Mouse (Mus musculus) cerebellum, postnatal 10 days (tissue): ENCODE measurements around the gene Mta1.

Experiments
- DNase-seq, 2 experiments: peaks; one replicate each; pipeline ENCODE4 v3.0.0; 2021; ENCODE audit warnings: mixed read lengths in 2 of 2

Gene Mta1

GRCm38 (mm10) chr12:113097749-113098281 is at the start of gene Mta1:
Gene Mta1 (plus strand): TSS chr12:113098278.
- peak; percentile 71 to 81 for DNase-seq

- DNase-seq = no peak
Measured at GRCm38 (mm10) chr12:113049836-113050235, 48.2 kb upstream of the Mta1 start.

- DNase-seq = no peak
Measured at GRCm38 (mm10) chr12:113050671-113051070, 47.4 kb upstream of the Mta1 start.

- no peak for DNase-seq
Measured at GRCm38 (mm10) chr12:113051628-113052403, 46.3 kb upstream of the Mta1 start.

GRCm38 (mm10) chr12:113056089-113056488 is 42.0 kb upstream of the Mta1 start:
- DNase-seq = no peak

GRCm38 (mm10) chr12:113060178-113060577 is 37.9 kb upstream of the Mta1 start:
- DNase-seq = no peak

- no peak for DNase-seq
Measured at GRCm38 (mm10) chr12:113061606-113062005, 36.5 kb upstream of the Mta1 start.

- DNase-seq = no peak
Measured at GRCm38 (mm10) chr12:113062201-113062600, 35.9 kb upstream of the Mta1 start.

- DNase-seq = no peak
Measured at GRCm38 (mm10) chr12:113063700-113064099, 34.4 kb upstream of the Mta1 start.

- no peak for DNase-seq
Measured at GRCm38 (mm10) chr12:113068002-113068401, 30.1 kb upstream of the Mta1 start.

- no peak for DNase-seq
Measured at GRCm38 (mm10) chr12:113069389-113069788, 28.7 kb upstream of the Mta1 start.

- peak; percentile 65 to 73 for DNase-seq
Measured at GRCm38 (mm10) chr12:113071321-113071720, 26.8 kb upstream of the Mta1 start.

GRCm38 (mm10) chr12:113071827-113072226 is 26.3 kb upstream of the Mta1 start:
- no peak for DNase-seq

- peak; percentile 74 to 77 for DNase-seq
Measured at GRCm38 (mm10) chr12:113073420-113074328, 24.4 kb upstream of the Mta1 start.

- peak; percentile 92 to 95 for DNase-seq
Measured at GRCm38 (mm10) chr12:113074329-113075062, 23.6 kb upstream of the Mta1 start, which contains the start of gene Tex22. Gene Tex22 (plus strand): TSS chr12:113074502.

- DNase-seq = peak; percentile 96 to 98
Measured at GRCm38 (mm10) chr12:113075063-113075454, 23.0 kb upstream of the Mta1 start.

- no peak for DNase-seq
Measured at GRCm38 (mm10) chr12:113075486-113075885, 22.6 kb upstream of the Mta1 start.

GRCm38 (mm10) chr12:113087276-113087675 is 10.8 kb upstream of the Mta1 start:
- DNase-seq = no peak

- DNase-seq = no peak
Measured at GRCm38 (mm10) chr12:113088026-113088425, 10.1 kb upstream of the Mta1 start.

- DNase-seq = no peak
Measured at GRCm38 (mm10) chr12:113089107-113089506, 9.0 kb upstream of the Mta1 start.

GRCm38 (mm10) chr12:113090053-113090452 is 8.0 kb upstream of the Mta1 start:
- DNase-seq = no peak

- DNase-seq = peak in 1 of 2 experiments; percentile 54
Measured at GRCm38 (mm10) chr12:113097040-113097439, 1.0 kb upstream of the Mta1 start.
